Mouse (Mus musculus) neutrophil, adult 65 days (primary cell): Measurements from ENCODE around the gene Phactr1. TPM values are rescaled to one million over a fixed set of nuclear protein-coding genes. Genes with fewer than 3 reads are reported as not detected.

Experiments used
- total RNA-seq: library from RNA; stranded (reverse); gene quantifications from 2 replicates; pipeline ENCODE4 v1.2.4, GENCODE M21; 2023

The Phactr1 gene
- not detected in 2 replicates for total RNA-seq

DNA sequence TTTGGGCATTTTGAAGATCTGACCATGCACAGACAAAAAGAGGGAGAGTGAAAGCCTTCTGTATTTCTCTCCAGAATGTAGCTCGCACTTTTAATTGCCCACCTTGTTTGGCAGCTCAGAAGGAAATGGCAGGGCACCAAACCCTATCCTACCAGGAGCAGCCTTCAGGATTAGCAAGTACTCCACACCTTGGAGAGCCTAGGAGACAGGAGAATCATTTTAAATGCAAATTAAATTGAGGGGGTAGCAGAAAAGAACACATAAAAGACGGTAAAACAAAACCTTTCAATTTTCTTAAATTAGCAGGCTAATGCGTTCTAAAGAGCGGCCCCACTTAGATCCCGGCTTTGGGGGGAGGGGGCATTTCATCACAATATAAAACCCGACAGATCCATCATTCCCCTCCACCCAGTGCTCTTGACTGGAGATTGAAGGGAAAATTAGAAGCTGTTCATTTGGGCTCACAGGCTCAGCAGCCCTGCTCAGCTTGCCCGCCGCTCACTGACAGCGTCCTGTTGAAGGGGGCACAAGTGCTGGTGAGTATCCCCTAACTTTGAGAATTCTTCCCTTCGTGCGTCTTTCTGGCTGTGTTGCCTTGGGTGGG, at the start of gene Phactr1:
Phactr1 (plus strand) TSS at position 233 of the 604 bp plus-strand sequence.

DNA sequence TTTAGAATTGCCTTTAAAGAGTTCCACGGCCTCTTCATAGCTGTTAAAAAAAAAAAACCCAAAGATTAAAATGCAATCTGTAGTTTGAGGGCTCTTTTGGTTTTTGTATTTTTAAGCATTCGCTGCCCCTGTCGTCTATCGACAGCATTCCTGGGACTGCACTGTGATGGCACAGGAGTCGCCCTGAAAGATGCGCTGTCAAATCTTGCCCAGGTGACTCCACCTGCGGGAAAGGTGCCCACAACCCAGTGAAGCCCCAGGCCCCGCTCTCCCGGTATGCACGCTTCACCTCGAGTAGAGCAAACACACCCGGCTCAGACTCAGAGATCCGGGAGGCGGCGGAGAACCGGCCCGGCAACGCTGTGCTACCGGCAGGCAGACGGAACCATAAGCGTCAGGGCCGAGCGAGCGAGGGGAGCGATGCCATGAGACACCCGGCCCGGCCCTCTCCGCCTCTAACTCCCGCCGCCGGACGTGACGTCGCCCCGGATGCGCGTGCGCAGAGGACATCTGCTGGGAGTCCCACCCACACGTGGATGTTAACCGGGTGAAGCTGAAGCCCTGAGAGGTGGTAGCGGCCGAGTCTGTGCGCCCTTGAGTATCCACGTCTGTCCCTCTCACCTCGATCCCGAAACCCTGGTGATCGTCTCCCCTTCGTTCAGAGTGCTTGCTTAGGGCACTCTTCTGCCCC, 490.7 kb downstream of the Phactr1 start, which contains the start of gene Tbc1d7:
Tbc1d7 (minus strand) TSS at position 482 of the 691 bp plus-strand sequence.

